Mouse (Mus musculus) bone marrow macrophage, adult 2 months (primary cell): ENCODE results near the gene BC030499. TPM values are rescaled to one million over a fixed set of nuclear protein-coding genes. Genes with fewer than 3 reads are reported as not detected.

Experiments used
- H3K27ac ChIP-seq: 2 replicates; pipeline ENCODE4 v1.5.1; 2012; ENCODE audit warnings: low read depth, low read length; ENCODE audit not compliant: insufficient read depth
- H3K4me1 ChIP-seq: 2 replicates; pipeline ENCODE4 v1.6.1; 2012; ENCODE audit warnings: low read length; ENCODE audit not compliant: control insufficient read depth, insufficient read depth
- H3K4me3 ChIP-seq: 2 replicates; pipeline ENCODE4 v1.5.1; 2012; ENCODE audit warnings: mild to moderate bottlenecking, low read length, moderate library complexity; ENCODE audit not compliant: insufficient read depth
- CTCF ChIP-seq: IDR thresholded peaks from 2 replicates; pipeline ENCODE4 v1.5.1; 2012; ENCODE audit warnings: low read depth, mild to moderate bottlenecking, low read length, moderate library complexity
- POLR2A ChIP-seq: IDR thresholded peaks from 2 replicates; pipeline ENCODE4 v1.6.1; 2012; ENCODE audit warnings: mild to moderate bottlenecking, low read depth, low read length, borderline replicate concordance
- polyA plus RNA-seq: library from polyadenylated mRNA; stranded (reverse); fragments of >200 nt; gene quantifications from 2 replicates; pipeline ENCODE4 v1.2.4, GENCODE M21; 2012; ENCODE audit not compliant: missing spikeins, insufficient read depth, insufficient read length

The BC030499 gene
- polyA plus RNA-seq = 3.5 and 4.4 TPM in 2 replicates

DNA sequence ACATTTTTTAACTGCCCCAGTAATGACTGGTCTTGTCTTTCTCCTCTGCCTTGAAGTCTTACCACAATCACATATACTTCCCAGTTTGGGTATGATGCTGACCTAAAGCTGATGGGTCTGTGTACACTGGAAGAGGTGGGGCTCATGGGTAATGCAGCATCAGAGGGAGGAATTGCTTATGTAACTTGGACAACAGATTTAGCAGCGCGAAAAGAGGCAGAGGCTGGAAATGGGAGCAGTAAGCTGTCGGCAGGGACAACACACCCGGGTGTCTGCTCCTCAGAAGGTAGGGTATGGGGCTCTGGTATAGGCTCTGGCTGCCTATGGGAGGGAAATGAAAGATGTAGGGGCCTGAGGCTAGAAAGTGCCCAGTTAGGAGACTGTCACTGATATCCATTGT lies at the start of gene BC030499:
TSS of gene BC030499 (plus strand) at position 188 of the 400 bp plus-strand sequence.
- Histone ChIP-seq H3K27ac (no peak within 1 kb of the TSS), H3K4me3 (no peak within 1 kb of the TSS), H3K4me1 (no peaks in the 10 kb centered on the region)
- TF ChIP-seq CTCF = no peak
- TF ChIP-seq POLR2A = no peak

DNA sequence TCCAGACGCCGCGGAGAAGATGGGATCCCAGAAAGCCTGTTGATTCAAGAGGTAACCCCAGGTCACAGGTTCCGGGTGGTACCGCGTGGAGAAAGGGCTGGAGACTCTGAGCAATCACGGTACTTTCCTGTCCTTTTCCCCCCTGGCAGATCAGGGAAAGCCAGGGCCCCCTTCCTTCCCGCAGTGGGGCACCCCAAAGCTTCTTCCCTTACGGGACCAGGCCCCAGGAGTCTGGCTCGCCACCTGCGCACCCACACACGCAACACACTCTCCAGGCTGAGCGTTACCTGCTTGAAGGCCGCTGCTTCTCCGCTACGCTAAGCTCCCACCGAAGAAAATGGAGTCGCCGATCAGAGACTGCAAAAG lies 45.4 kb upstream of the BC030499 start:
- H3K4me1 ChIP-seq = peaks cover 25% of the 10 kb centered on the region
- TF ChIP-seq CTCF (no peak), POLR2A (no peak)
- H3K27ac ChIP-seq = peak overlapping the region; percentile 94
- H3K4me3 ChIP-seq = peak overlapping the region; percentile 92

DNA sequence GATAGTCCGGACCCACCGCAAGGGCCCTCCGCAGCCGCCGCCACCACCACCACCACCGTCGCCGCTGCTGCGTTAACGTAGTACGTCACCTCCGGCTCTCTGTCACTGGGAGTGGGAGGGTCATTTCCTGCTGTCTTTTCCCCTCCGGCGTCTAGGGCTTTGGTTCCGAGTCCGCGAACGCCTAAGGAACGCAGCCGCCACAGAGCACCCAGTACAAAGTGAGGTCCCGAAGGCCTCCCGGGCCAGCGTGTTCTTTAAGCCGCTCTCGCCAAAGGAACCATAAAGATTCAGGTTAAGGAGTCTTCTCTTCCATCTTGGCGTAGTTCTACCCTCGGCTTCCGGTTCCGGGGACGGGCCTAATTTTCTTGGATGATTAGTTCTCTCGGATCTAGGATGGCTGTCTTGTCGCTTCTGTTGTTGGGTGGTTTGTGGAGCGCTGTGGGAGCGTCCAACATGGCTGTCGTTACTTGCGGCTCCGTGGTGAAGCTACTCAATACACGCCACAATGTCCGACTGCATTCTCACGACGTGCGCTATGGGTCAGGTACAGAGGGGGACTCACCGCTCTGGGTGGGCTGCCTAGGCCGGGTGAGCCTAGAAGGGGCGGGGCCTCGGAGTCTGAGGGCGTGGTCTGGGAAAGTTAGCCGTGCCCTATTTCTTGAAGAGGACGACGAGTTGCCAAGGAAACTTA lies 44.9 kb upstream of the BC030499 start, which contains the start of the genes Sdf2 and Supt6:
TSS of gene Sdf2 (plus strand) at position 120 of the 691 bp plus-strand sequence.
TSS of gene Supt6 (minus strand) at position 361 of the 691 bp plus-strand sequence.
- H3K4me1 ChIP-seq = peaks cover 25% of the 10 kb centered on the region
- peak within 1 kb of the TSS; percentile 94 for H3K27ac ChIP-seq
- H3K4me3 ChIP-seq = peak within 1 kb of the TSS; percentile 92
- no peak for TF ChIP-seq CTCF

DNA sequence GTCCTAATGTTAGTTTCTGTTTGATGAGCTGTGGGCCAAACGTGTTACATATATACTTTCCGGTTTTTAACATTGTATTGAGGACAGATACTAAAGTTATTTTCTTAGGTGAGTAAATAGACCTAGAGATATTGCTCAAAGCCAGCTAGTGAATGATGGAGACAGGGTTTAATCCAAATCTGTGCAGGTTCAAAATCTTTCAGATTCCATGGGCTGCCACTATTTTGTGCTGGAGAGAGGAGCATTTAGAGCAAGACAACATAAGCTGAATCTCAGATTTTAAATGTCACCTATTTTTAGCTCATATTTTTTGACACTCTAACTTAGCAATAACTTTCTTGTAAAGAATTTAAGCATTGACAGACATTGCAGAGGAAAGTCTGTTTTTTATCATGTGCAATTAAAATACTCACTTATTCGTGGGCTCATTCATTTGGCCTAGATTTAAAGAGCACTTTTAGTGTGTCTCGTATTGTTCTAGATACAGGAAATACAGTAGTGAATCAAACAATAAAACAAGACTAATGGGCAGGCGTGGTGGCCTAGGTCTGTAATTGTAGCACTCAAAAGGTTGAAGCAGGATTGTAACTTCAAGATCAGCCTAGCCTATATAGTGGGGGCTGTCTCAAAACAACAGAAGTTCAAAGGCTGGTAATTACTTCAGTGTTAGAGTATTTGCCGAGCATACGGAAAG lies 44.2 kb upstream of the BC030499 start:
- peaks cover 25% of the 10 kb centered on the region for H3K4me1 ChIP-seq
- TF ChIP-seq CTCF = no peak
- TF ChIP-seq POLR2A = no peak
- peak overlapping the region; percentile 92 for H3K4me3 ChIP-seq
- no peak overlapping the region for H3K27ac ChIP-seq

DNA sequence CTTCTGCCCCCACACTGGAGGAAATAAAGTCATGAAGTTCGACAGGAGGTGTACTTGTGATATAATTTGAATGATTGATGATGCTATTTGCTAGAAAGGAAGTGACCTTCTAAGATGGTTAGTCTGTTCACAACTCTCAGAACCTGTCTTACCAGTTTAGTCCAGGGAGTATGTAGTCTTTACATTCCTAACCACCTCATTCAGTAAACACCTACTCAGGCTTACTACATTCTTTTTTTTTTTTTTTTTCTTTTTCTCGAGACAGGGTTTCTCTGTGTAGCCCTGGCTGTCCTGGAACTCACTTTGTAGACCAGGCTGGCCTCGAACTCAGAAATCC lies 43.7 kb upstream of the BC030499 start:
- peak overlapping the region; percentile 22; the same call in 1 of the 2 replicates for H3K4me3 ChIP-seq
- H3K27ac ChIP-seq = no peak overlapping the region
- H3K4me1 ChIP-seq = peaks cover 25% of the 10 kb centered on the region
- TF ChIP-seq POLR2A = no peak
- TF ChIP-seq CTCF = no peak

DNA sequence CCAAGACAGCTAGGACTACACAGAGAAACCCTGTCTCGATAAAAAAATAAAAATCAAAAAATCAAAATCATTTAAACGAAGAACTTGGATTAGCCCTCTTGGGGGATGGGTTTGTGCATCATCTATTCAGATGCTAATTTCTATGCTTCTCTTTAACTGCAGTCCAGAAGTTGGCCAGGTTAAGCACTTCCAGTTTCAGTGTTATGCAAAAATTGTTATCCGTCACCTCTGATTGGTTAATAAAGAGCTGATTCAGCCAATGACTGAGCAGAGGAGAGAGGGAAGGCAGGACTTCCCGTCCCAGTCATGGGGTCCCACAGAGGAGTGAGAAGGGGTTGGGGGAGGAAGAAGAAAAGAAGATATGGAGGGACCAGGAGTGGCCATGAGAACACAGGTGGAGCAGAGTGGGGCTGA lies 42.9 kb upstream of the BC030499 start:
- TF ChIP-seq CTCF = no peak
- TF ChIP-seq POLR2A = no peak
- H3K27ac ChIP-seq = no peak overlapping the region
- no peak overlapping the region for H3K4me3 ChIP-seq
- peaks cover 21% of the 10 kb centered on the region for H3K4me1 ChIP-seq

DNA sequence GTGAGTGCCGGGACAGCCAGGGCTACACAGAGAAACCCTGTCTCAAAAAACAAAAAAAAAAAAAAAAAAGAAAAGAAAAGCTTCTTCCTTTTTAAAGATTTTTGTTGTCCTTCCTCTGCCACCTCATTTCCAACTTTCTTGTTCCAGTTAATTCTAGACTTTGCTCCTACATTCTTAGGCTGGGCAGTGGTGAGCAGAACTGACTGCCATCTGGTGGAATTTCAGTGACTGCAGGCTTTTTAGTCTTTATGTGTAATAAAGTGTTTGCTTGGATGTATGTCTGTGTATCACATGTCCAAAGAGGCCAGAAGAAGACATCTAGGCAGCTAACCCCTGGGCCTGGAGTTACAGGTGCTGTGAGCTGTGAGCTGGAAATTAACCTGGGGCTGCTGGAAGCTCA lies 34.0 kb upstream of the BC030499 start:
- TF ChIP-seq POLR2A = no peak
- no peak for TF ChIP-seq CTCF
- peaks cover 6% of the 10 kb centered on the region for H3K4me1 ChIP-seq
- H3K4me3 ChIP-seq = no peak overlapping the region
- H3K27ac ChIP-seq = no peak overlapping the region

DNA sequence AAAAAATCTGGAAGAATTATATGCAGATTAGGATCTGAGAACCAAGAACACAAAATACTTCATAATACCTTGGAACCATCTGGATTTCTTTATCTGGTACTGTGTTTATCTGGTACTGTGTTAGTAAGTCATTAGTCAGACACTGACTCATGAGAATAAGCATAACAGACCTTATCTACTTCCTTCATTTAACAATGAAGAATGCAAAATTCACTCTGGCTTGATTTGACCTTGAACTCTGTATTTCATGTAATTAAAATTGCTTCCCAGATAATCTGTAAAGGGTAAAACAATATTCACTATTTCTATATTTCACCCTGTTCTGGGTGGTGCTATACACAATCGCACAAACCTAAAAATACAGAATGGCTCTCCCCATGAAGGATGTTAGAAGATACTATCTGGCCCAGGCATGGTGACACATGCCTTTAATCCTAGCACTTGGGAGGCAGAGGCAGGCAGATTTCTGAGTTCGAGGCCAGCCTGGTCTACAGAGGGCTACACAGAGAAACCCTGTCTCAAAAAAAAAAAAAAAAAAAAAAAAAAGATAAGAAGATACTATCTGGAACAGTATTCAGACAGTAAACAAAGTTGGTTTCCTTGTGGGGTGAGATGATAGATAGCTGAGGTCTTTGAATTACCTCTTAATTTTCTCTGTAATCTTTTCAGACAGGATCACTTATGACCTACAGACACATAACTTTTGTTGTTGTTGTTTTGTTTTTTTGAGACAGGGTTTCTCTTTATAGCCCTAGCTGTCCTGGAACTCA lies 30.0 kb upstream of the BC030499 start:
- peak overlapping the region; percentile 27; the same call in 1 of the 2 replicates for H3K27ac ChIP-seq
- no peak for TF ChIP-seq POLR2A
- no peak for TF ChIP-seq CTCF
- H3K4me3 ChIP-seq = peak overlapping the region; percentile 48
- peaks cover 26% of the 10 kb centered on the region for H3K4me1 ChIP-seq

DNA sequence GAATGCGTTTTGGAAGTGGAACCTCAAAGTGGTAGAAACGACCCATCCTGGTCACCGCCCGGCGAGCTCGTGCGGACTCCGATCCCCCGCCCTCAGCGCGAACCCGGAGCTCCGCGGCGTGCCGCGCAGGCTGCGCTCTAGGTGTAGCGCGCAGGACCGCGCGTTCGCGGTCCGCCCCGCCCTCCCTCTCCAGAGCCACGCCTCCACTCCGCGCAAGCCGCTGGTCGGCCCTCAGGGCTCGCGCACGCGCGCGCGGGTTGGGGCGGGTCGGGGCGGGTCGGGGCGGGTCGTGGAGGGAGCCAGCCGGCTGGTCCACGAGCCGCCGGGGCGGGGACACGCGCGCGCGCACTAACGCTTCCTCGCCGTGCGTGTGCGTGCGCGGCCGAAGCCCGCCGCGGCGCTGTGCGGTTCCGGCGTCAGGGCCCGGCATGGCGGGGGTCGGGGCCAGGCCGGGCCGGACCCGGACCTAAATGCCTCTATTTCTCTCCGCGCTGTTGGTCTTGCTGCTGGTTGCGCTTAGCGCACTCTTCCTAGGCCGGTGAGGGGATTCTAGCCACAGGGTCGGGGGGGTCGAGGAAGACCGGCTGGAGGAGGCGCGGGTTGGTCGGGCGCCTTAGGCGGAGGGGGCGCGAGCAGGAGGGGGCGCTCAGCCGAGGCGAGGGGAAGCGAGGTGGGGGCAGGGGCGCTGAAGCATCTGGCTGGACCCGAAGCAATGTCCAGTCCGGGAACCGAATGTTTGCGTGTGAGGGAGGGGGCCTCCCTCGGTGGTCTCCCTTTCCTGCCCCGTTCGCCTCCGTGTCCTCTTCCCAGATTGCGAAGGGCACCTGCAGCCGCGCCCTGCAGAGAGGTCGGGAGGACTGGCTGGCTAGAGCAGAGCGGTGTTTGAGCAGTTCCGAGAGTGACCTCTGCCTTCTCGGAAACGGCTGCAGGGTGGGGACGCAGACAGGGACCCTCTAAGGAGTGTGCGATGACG lies 29.0 kb upstream of the BC030499 start, which contains the start of gene 2610507B11Rik:
TSS of gene 2610507B11Rik (plus strand) at position 373 of the 973 bp plus-strand sequence.
- peak within 1 kb of the TSS; percentile 100 for H3K4me3 ChIP-seq
- peaks cover 33% of the 10 kb centered on the region for H3K4me1 ChIP-seq
- no peak for TF ChIP-seq POLR2A
- TF ChIP-seq CTCF = no peak
- H3K27ac ChIP-seq = peak within 1 kb of the TSS; percentile 100
